Mouse (Mus musculus): Measurements from ENCODE around the gene Rasl11b. TPM values are rescaled to one million over a fixed set of nuclear protein-coding genes. Genes with fewer than 3 reads are reported as not detected.

Rasl11b gene
- total RNA-seq (2023): 9.3 TPM

DNA sequence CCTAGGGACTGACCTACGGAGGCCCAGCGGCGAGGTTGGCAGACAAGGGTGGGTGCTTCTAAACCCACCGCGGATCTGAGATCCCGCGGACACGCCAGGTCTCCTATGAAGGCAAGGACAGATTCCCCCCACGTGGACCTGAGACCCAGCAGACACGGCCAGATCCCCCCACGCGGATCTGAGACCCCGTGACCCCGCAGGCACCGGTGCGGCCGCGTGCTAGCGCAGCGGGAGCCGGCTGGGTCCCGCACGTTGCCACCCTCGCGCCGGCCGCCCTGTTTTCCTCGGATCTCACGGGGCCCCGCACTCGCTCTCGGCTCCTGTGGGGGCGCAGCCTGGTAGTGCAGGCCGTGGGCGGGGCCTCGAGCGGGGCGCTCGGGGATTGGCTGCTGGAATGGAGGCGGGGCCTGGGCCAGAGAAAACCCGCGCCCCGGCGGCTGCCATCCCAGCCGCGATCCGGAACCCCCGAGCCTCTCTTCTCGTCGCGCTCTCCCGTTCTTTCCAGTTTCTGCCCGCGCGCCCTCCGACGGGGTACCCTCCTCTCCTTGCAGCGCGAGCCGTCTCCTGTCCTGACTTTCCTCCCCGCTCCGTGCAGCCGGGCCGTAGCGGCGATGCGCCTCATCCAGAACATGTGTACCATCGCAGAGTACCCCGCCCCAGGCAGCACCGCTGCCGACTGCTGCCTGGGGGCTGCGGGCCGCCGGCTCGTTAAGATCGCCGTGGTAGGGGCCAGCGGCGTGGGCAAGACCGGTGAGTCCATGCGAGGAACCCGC, at the start of gene Rasl11b:
Rasl11b (plus strand) TSS at position 446 of the 773 bp plus-strand sequence.

Other genes with a start within 250 kb of the Rasl11b start
- 3.7 TPM for gene Usp46, start 126.9 kb upstream of the Rasl11b start, total RNA-seq (2023)

Data from CD8-positive naive resting alpha-beta T cell, adult 57 days (primary cell).